Mouse (Mus musculus) lung, embryonic 14.5 days (tissue): ENCODE measurements around the gene Abcd2. TPM values are rescaled to one million over a fixed set of nuclear protein-coding genes. Genes with fewer than 3 reads are reported as not detected.

Experiments
- ATAC-seq: fragments of 200-750 bp; cut with Nextera tagmentation; 2 replicates; pipeline ENCODE4 v1.8.0; 2017; ENCODE audit warnings: mild to moderate bottlenecking, moderate TSS enrichment, moderate library complexity; ENCODE audit not compliant: insufficient read depth
- DNase-seq: peaks from one replicate; pipeline ENCODE4 v3.0.0-alpha.2; 2015
- H3K27ac ChIP-seq: fragments of 300-500 bp; sonication (generic); 2 replicates; pipeline ENCODE4 v1.5.1; 2014; ENCODE audit warnings: low read depth, mild to moderate bottlenecking, moderate library complexity
- H3K27me3 ChIP-seq: fragments of 300-500 bp; sonication (generic); 2 replicates; pipeline ENCODE4 v1.6.1; 2014; ENCODE audit warnings: low read length, control low read depth; ENCODE audit not compliant: insufficient read depth
- H3K36me3 ChIP-seq: fragments of 300-500 bp; sonication (generic); 2 replicates; pipeline ENCODE4 v1.6.1; 2014; ENCODE audit warnings: control low read depth; ENCODE audit not compliant: insufficient read depth
- H3K4me1 ChIP-seq: fragments of 300-500 bp; sonication (generic); 2 replicates; pipeline ENCODE4 v1.6.1; 2014; ENCODE audit warnings: antibody characterized with exemption, control low read depth; ENCODE audit not compliant: insufficient read depth
- H3K4me2 ChIP-seq: fragments of 300-500 bp; sonication (generic); 2 replicates; pipeline ENCODE4 v1.6.1; 2014; ENCODE audit warnings: mild to moderate bottlenecking
- H3K4me3 ChIP-seq: fragments of 300-500 bp; sonication (generic); 2 replicates; pipeline ENCODE4 v1.5.1; 2014; ENCODE audit warnings: low read depth, low read length
- H3K9ac ChIP-seq: fragments of 300-500 bp; sonication (generic); 2 replicates; pipeline ENCODE4 v1.6.1; 2014
- H3K9me3 ChIP-seq: fragments of 300-500 bp; sonication (generic); 2 replicates; pipeline ENCODE4 v1.6.1; 2016; ENCODE audit warnings: low read depth, low read length, control low read depth
- CTCF ChIP-seq: IDR thresholded peaks from 2 replicates; pipeline ENCODE4 v1.5.1; 2016; ENCODE audit warnings: antibody characterized with exemption, low read depth
- WGBS: fragments of 180-500 bp; shearing (Covaris S2); extraction: QIAGEN DNeasy Blood & Tissue Kit; methylation state at CpG from one replicate; pipeline ENCODE4 v1.1.7; 2014; 5-methylcytosine and 5-hydroxymethylcytosine counted together
- polyA plus RNA-seq: library from polyadenylated mRNA; unstranded; fragments of >200 nt; fragmentation: Nextera tagmentation; extraction: Ambion mirVana; gene quantifications from 2 replicates; pipeline ENCODE4 v1.2.1, GENCODE M21; 2014

The Abcd2 gene
- polyA plus RNA-seq, 1 experiment from 2014 or later: 2.9 TPM

GRCm38 (mm10) chr15:91178656-91179314, 12.8 kb downstream of the Abcd2 start:
- Histone ChIP-seq H3K4me3 (no peak overlapping the region), H3K9me3 (no peaks in the 10 kb centered on the region), H3K36me3 (no peaks in the 10 kb centered on the region), H3K27me3 (no peaks in the 10 kb centered on the region), H3K4me2 (no peak overlapping the region), H3K4me1 (no peaks in the 10 kb centered on the region), H3K9ac (no peak overlapping the region), H3K27ac (no peak overlapping the region)
- peak; percentile 38 for DNase-seq
- no peak for TF ChIP-seq CTCF
- ATAC-seq: no peak
- WGBS: 50% methylated on average over 9 of the region's 9 CpGs

- DNase-seq: peak; percentile 30
- H3K27me3 ChIP-seq: no peaks in the 10 kb centered on the region
- no peak overlapping the region for H3K4me3 ChIP-seq
- H3K36me3 ChIP-seq: no peaks in the 10 kb centered on the region
- TF ChIP-seq CTCF: no peak
- no peak for ATAC-seq
- no peak overlapping the region for H3K9ac ChIP-seq
- 66% methylated on average over 4 of the region's 4 CpGs for WGBS
- H3K4me1 ChIP-seq: no peaks in the 10 kb centered on the region
- no peak overlapping the region for H3K27ac ChIP-seq
- no peaks in the 10 kb centered on the region for H3K9me3 ChIP-seq
- no peak overlapping the region for H3K4me2 ChIP-seq
Observed at GRCm38 (mm10) chr15:91172193-91172592, 19.4 kb downstream of the Abcd2 start.

- Histone ChIP-seq H3K27ac (no peak overlapping the region), H3K9me3 (no peaks in the 10 kb centered on the region), H3K4me1 (no peaks in the 10 kb centered on the region), H3K9ac (no peak overlapping the region), H3K4me2 (no peak overlapping the region), H3K36me3 (no peaks in the 10 kb centered on the region), H3K4me3 (no peak overlapping the region), H3K27me3 (no peaks in the 10 kb centered on the region)
- TF ChIP-seq CTCF: no peak
- no peak for ATAC-seq
- 82% methylated on average over 4 of the region's 4 CpGs for WGBS
- no peak for DNase-seq
Observed at GRCm38 (mm10) chr15:91171332-91171731, 20.3 kb downstream of the Abcd2 start.

GRCm38 (mm10) chr15:91170602-91171328, 20.8 kb downstream of the Abcd2 start:
- Histone ChIP-seq H3K4me2 (no peak overlapping the region), H3K4me1 (no peaks in the 10 kb centered on the region), H3K9ac (no peak overlapping the region), H3K27me3 (no peaks in the 10 kb centered on the region), H3K4me3 (no peak overlapping the region), H3K27ac (no peak overlapping the region), H3K36me3 (no peaks in the 10 kb centered on the region), H3K9me3 (no peaks in the 10 kb centered on the region)
- 73% methylated on average over 9 of the region's 9 CpGs for WGBS
- no peak for TF ChIP-seq CTCF
- ATAC-seq (no peak), DNase-seq (no peak)

GRCm38 (mm10) chr15:91167850-91168562, 23.6 kb downstream of the Abcd2 start:
- Histone ChIP-seq H3K9me3 (no peaks in the 10 kb centered on the region), H3K4me3 (no peak overlapping the region), H3K36me3 (no peaks in the 10 kb centered on the region), H3K4me2 (no peak overlapping the region), H3K4me1 (no peaks in the 10 kb centered on the region), H3K9ac (no peak overlapping the region), H3K27ac (no peak overlapping the region), H3K27me3 (no peaks in the 10 kb centered on the region)
- ATAC-seq (no peak), DNase-seq (no peak)
- TF ChIP-seq CTCF: no peak
- 79% methylated on average over 13 of the region's 13 CpGs for whole genome bisulfite sequencing

GRCm38 (mm10) chr15:91165021-91165420, 26.6 kb downstream of the Abcd2 start:
- Histone ChIP-seq H3K4me2 (no peak overlapping the region), H3K36me3 (no peaks in the 10 kb centered on the region), H3K9ac (no peak overlapping the region), H3K4me1 (no peaks in the 10 kb centered on the region), H3K9me3 (no peaks in the 10 kb centered on the region), H3K4me3 (no peak overlapping the region), H3K27me3 (no peaks in the 10 kb centered on the region), H3K27ac (no peak overlapping the region)
- TF ChIP-seq CTCF: peak; percentile 63
- peak; percentile 57 for DNase-seq
- peak; percentile 58; the same call in 1 of the 2 replicates for ATAC-seq
- 6% methylated on average over 5 of the region's 5 CpGs for WGBS

GRCm38 (mm10) chr15:91163454-91163853, 28.1 kb downstream of the Abcd2 start:
- no peak overlapping the region for H3K4me2 ChIP-seq
- H3K9ac ChIP-seq: no peak overlapping the region
- H3K36me3 ChIP-seq: no peaks in the 10 kb centered on the region
- DNase-seq: no peak
- H3K27ac ChIP-seq: no peak overlapping the region
- no peaks in the 10 kb centered on the region for H3K9me3 ChIP-seq
- WGBS: 82% methylated on average over 2 of the region's 2 CpGs
- no peak for TF ChIP-seq CTCF
- no peak overlapping the region for H3K4me3 ChIP-seq
- H3K4me1 ChIP-seq: no peaks in the 10 kb centered on the region
- H3K27me3 ChIP-seq: no peaks in the 10 kb centered on the region
- no peak for ATAC-seq
